Mouse (Mus musculus) neural tube, embryonic 14.5 days (tissue): ENCODE results near the gene Tkfc. TPM values are rescaled to one million over a fixed set of nuclear protein-coding genes. Genes with fewer than 3 reads are reported as not detected.
A peak's percentile ranks its signal among the peaks of the same experiment; 100 is the strongest.

Source experiments
- ATAC-seq: fragments of 200-750 bp; cut with Nextera tagmentation; 2 replicates; pipeline ENCODE4 v1.8.0; 2017; ENCODE audit warnings: low read depth, mild to moderate bottlenecking, moderate TSS enrichment, moderate library complexity
- H3K27ac ChIP-seq: fragments of 300-500 bp; sonication (generic); 2 replicates; pipeline ENCODE4 v1.5.1; 2014; ENCODE audit warnings: low read depth, mild to moderate bottlenecking, control low read depth, low read length, moderate library complexity, mixed read lengths
- H3K27me3 ChIP-seq: fragments of 300-500 bp; sonication (generic); 2 replicates; pipeline ENCODE4 v1.6.1; 2014; ENCODE audit warnings: low read length; ENCODE audit not compliant: control insufficient read depth, insufficient read depth
- H3K36me3 ChIP-seq: fragments of 300-500 bp; sonication (generic); 2 replicates; pipeline ENCODE4 v1.6.1; 2014; ENCODE audit warnings: low read length, mixed read lengths; ENCODE audit not compliant: control insufficient read depth, insufficient read depth
- H3K4me1 ChIP-seq: fragments of 300-500 bp; sonication (generic); 2 replicates; pipeline ENCODE4 v1.6.1; 2014; ENCODE audit warnings: low read length; ENCODE audit not compliant: control insufficient read depth, insufficient read depth
- H3K4me2 ChIP-seq: fragments of 300-500 bp; sonication (generic); 2 replicates; pipeline ENCODE4 v1.6.1; 2014; ENCODE audit warnings: mild to moderate bottlenecking, low read depth, low read length, control low read depth
- H3K4me3 ChIP-seq: fragments of 300-500 bp; sonication (generic); 2 replicates; pipeline ENCODE4 v1.5.1; 2014; ENCODE audit warnings: low read depth, low read length, control low read depth, mixed read lengths
- H3K9ac ChIP-seq: fragments of 300-500 bp; sonication (generic); replicated peaks from 2 replicates; pipeline ENCODE4 v1.6.1; 2014; ENCODE audit warnings: low read depth, mild to moderate bottlenecking, control low read depth, low read length, mixed read lengths
- H3K9me3 ChIP-seq: fragments of 300-500 bp; sonication (generic); 2 replicates; pipeline ENCODE4 v1.6.1; 2016; ENCODE audit warnings: low read length; ENCODE audit not compliant: control insufficient read depth
- WGBS: fragments of 180-500 bp; shearing (Covaris S2); extraction: QIAGEN DNeasy Blood & Tissue Kit; methylation state at CpG from one replicate; pipeline ENCODE4 v1.1.7; 2014; 5-methylcytosine and 5-hydroxymethylcytosine counted together
- polyA plus RNA-seq: library from polyadenylated mRNA; unstranded; fragments of >200 nt; fragmentation: Nextera tagmentation; extraction: Ambion mirVana; gene quantifications from 2 replicates; pipeline ENCODE4 v1.2.1, GENCODE M21; 2014

Tkfc gene
- polyA plus RNA-seq, 1 experiment from 2014 or later, result 29.4 TPM

- Histone ChIP-seq H3K9me3 (no peaks in the 10 kb centered on the region), H3K27me3 (no peaks in the 10 kb centered on the region), H3K4me2 (no peak overlapping the region), H3K4me1 (peaks cover 5% of the 10 kb centered on the region; the same call in 1 of the 2 replicates), H3K27ac (no peak overlapping the region), H3K4me3 (no peak overlapping the region), H3K9ac (no peak overlapping the region), H3K36me3 (0 out of 2 replicates have a peak, but pooled peaks cover 1% of the 10 kb centered on the region)
- 58% methylated on average over 2 of the region's 2 CpGs for WGBS
- ATAC-seq, result no peak
Measured at GRCm38 (mm10) chr19:10557430-10557829, 48.0 kb downstream of the Tkfc start.

GRCm38 (mm10) chr19:10557001-10557400 is 48.5 kb downstream of the Tkfc start:
- no peaks in the 10 kb centered on the region for H3K27me3 ChIP-seq
- H3K9ac ChIP-seq, result no peak overlapping the region
- peaks cover 3% of the 10 kb centered on the region; the same call in 1 of the 2 replicates for H3K36me3 ChIP-seq
- no peaks in the 10 kb centered on the region for H3K9me3 ChIP-seq
- no peak for ATAC-seq
- no peak overlapping the region for H3K27ac ChIP-seq
- H3K4me2 ChIP-seq, result no peak overlapping the region
- WGBS, result 72% methylated on average over 2 of the region's 2 CpGs
- H3K4me1 ChIP-seq, result peaks cover 5% of the 10 kb centered on the region; the same call in 1 of the 2 replicates
- no peak overlapping the region for H3K4me3 ChIP-seq

- H3K4me1 ChIP-seq, result peaks cover 5% of the 10 kb centered on the region; the same call in 1 of the 2 replicates
- H3K4me3 ChIP-seq, result peak within 1 kb of the TSS; percentile 45
- peak within 1 kb of the TSS; percentile 64 for H3K4me2 ChIP-seq
- WGBS, result 1% methylated on average over 43 of the region's 43 CpGs
- peak within 1 kb of the TSS; percentile 57 for H3K9ac ChIP-seq
- H3K36me3 ChIP-seq, result peaks cover 14% of the 10 kb centered on the region
- peak within 1 kb of the TSS; percentile 76 for H3K27ac ChIP-seq
- H3K9me3 ChIP-seq, result no peaks in the 10 kb centered on the region
- peak; percentile 99 for ATAC-seq
- no peaks in the 10 kb centered on the region for H3K27me3 ChIP-seq
Measured at GRCm38 (mm10) chr19:10555624-10556510, 49.6 kb downstream of the Tkfc start, which contains the start of gene Tmem216. TSS of gene Tmem216 (minus strand) at chr19:10556238.

- Histone ChIP-seq H3K36me3 (peaks cover 65% of the 10 kb centered on the region), H3K4me3 (no peak overlapping the region), H3K27ac (no peak overlapping the region), H3K4me1 (no peaks in the 10 kb centered on the region), H3K9ac (no peak overlapping the region), H3K9me3 (no peaks in the 10 kb centered on the region), H3K27me3 (no peaks in the 10 kb centered on the region), H3K4me2 (no peak overlapping the region)
- no peak for ATAC-seq
- WGBS, result 96% methylated on average over 5 of the region's 5 CpGs
Measured at GRCm38 (mm10) chr19:10539454-10539853, 66.0 kb downstream of the Tkfc start.

Other genes starting within 250 kb of the Tkfc start
- 11.4 and 15.5 TPM in 2 replicates for gene Syt7, start 216.6 kb downstream of the Tkfc start, polyA plus RNA-seq
- gene Lrrc10b, start 148.2 kb downstream of the Tkfc start, polyA plus RNA-seq, result 0.66 and 0.75 TPM in 2 replicates
- gene Ppp1r32, start 122.7 kb downstream of the Tkfc start, polyA plus RNA-seq, result 0.32 and 1.0 TPM in 2 replicates
- 61.7 and 67.5 TPM in 2 replicates for gene Cpsf7, start 80.4 kb downstream of the Tkfc start, polyA plus RNA-seq
- 67.8 and 73.3 TPM in 2 replicates for gene Sdhaf2, start 79.5 kb downstream of the Tkfc start, polyA plus RNA-seq
- 53.2 and 58.2 TPM in 2 replicates for gene Tmem216, start 49.4 kb downstream of the Tkfc start, polyA plus RNA-seq
- gene Cyb561a3, start 28.5 kb downstream of the Tkfc start, polyA plus RNA-seq, result 22.3 and 22.9 TPM in 2 replicates
- 34.9 and 40.8 TPM in 2 replicates for gene Tmem138, start 28.3 kb downstream of the Tkfc start, polyA plus RNA-seq
- gene Ddb1, start 327 bp downstream of the Tkfc start, polyA plus RNA-seq, result 176 and 245 TPM in 2 replicates
- gene Vwce, start 28.6 kb upstream of the Tkfc start, polyA plus RNA-seq, result 1.2 and 1.7 TPM in 2 replicates
- gene Pga5, start 72.4 kb upstream of the Tkfc start, polyA plus RNA-seq, result not detected in 2 replicates
- gene Vps37c, start 83.1 kb upstream of the Tkfc start, polyA plus RNA-seq, result 23.1 and 31.1 TPM in 2 replicates
- 0.44 TPM in 1 of 2 replicates, not detected in the other for gene Cd5, start 133.3 kb upstream of the Tkfc start, polyA plus RNA-seq
- not detected in 2 replicates for gene Cd6, start 224.4 kb upstream of the Tkfc start, polyA plus RNA-seq
- 0.36 and 0.52 TPM in 2 replicates for gene Slc15a3, start 234.1 kb upstream of the Tkfc start, polyA plus RNA-seq